ENCODE assay signal across 12 mouse cellular contexts in genomic region chr10:81461673-81462414, GRCm38 (mm10). TPM values are rescaled to one million over a fixed set of nuclear protein-coding genes. Genes with fewer than 3 reads are reported as not detected.
DNase-seq lines count a peak whose midpoint lies in the region; ATAC-seq and TF ChIP-seq lines count a peak whose summit lies in the region.
"Had no signal": no experiment of that assay in that cellular context is flagged by ENCODE, and none has a peak within 500 bp of the region (broad histone marks: within the 10 kb centered on the region; RNA-seq: fewer than 3 reads in every experiment).

No protein-coding gene starts in this region.

- H3K9ac ChIP-seq in lung, postnatal 0 days (replicated peaks; ENCODE audit: low read depth) = no peak overlapping the region
- no peak overlapping the region for H3K9ac ChIP-seq in intestine, embryonic 15.5 days
- H3K9ac ChIP-seq in stomach, embryonic 15.5 days = no peak overlapping the region
- H3K9ac ChIP-seq: forebrain, embryonic 12.5 days had no signal

- TF ChIP-seq POLR2A in lung, adult 2 months (IDR thresholded peaks at IDR 0.05; ENCODE audit: borderline replicate concordance, extremely low read depth, low read depth, low read length) = no peak

- H3K4me3 ChIP-seq in lung, postnatal 0 days (ENCODE audit: low read depth, low read length) = 0 out of 2 replicates have a peak overlapping the region, but pooled peaks have one; percentile 5
- H3K4me3 ChIP-seq in lung, adult 2 months (replicated peaks; ENCODE audit: extremely low read depth, low read depth, low read length) = no peak overlapping the region
- H3K4me3 ChIP-seq in intestine, embryonic 15.5 days (replicated peaks) = no peak overlapping the region
- H3K4me3 ChIP-seq in stomach, embryonic 15.5 days (replicated peaks) = 0 out of 2 replicates have a peak overlapping the region, but pooled peaks have one; percentile 3
- H3K4me3 ChIP-seq: forebrain, embryonic 12.5 days had no signal

- TF ChIP-seq CTCF in lung, postnatal 0 days (IDR thresholded peaks at IDR 0.05) = no peak
- TF ChIP-seq CTCF in lung, adult 2 months (IDR thresholded peaks at IDR 0.05; ENCODE audit: insufficient read depth, low read length) = no peak

- TF ChIP-seq EP300 in lung, postnatal 0 days (IDR thresholded peaks at IDR 0.05) = no peak

- H3K4me2 ChIP-seq in lung, postnatal 0 days (replicated peaks; ENCODE audit: low read depth, low read length) = peak overlapping the region; percentile 30; the same call in 1 of the 2 replicates
- peak overlapping the region; percentile 52 for H3K4me2 ChIP-seq in intestine, embryonic 15.5 days (replicated peaks)
- H3K4me2 ChIP-seq in stomach, embryonic 15.5 days = peak overlapping the region; percentile 31
- H3K4me2 ChIP-seq: forebrain, embryonic 12.5 days had no signal

- H3K4me1 ChIP-seq in lung, postnatal 0 days (ENCODE audit: insufficient read depth, low read depth, low read length) = no peaks in the 10 kb centered on the region
- no peaks in the 10 kb centered on the region; the same call in 1 of the 2 replicates for H3K4me1 ChIP-seq in lung, adult 2 months (ENCODE audit: control insufficient read depth, insufficient read depth, low read length)
- H3K4me1 ChIP-seq in intestine, embryonic 15.5 days (replicated peaks) = peaks cover 7% of the 10 kb centered on the region; the same call in 1 of the 2 replicates
- peaks cover 16% of the 10 kb centered on the region; the same call in 1 of the 2 replicates for H3K4me1 ChIP-seq in stomach, embryonic 15.5 days

- 7% methylated on average over 16 of the region's 16 CpGs for WGBS in lung, postnatal 0 days
- 9% methylated on average over 16 of the region's 16 CpGs for WGBS in lung, adult 2 months
- WGBS in intestine, embryonic 15.5 days = 6% methylated on average over 16 of the region's 16 CpGs
- 4% methylated on average over 16 of the region's 16 CpGs for WGBS in stomach, embryonic 15.5 days

- DNase-seq in cerebellum, postnatal 14 days = peak; percentile 10 to 27
- no peak for DNase-seq in cerebellum, adult 18-20 months
- DNase-seq in lung, postnatal 0 days (ENCODE audit: low spot score) = no peak
- DNase-seq in lung, adult 2 months = no peak
- no peak for DNase-seq in frontal cortex, postnatal 25 days (ENCODE audit: low spot score in 2 of 2)
- DNase-seq: cerebellum, adult 8-10 months; heart, postnatal 10 days had no signal

- no peaks in the 10 kb centered on the region for H3K9me3 ChIP-seq in lung, postnatal 0 days (ENCODE audit: low read length)
- H3K9me3 ChIP-seq in intestine, embryonic 15.5 days = no peaks in the 10 kb centered on the region
- no peaks in the 10 kb centered on the region for H3K9me3 ChIP-seq in stomach, embryonic 15.5 days
- H3K9me3 ChIP-seq: forebrain, embryonic 12.5 days had no signal

- peaks cover 24% of the 10 kb centered on the region for H3K27me3 ChIP-seq in lung, postnatal 0 days (replicated peaks; ENCODE audit: insufficient read depth, low read length)
- peaks cover 85% of the 10 kb centered on the region for H3K27me3 ChIP-seq in intestine, embryonic 15.5 days (replicated peaks)
- peaks cover 90% of the 10 kb centered on the region for H3K27me3 ChIP-seq in stomach, embryonic 15.5 days (replicated peaks)

- no peak overlapping the region for H3K27ac ChIP-seq in lung, postnatal 0 days (ENCODE audit: low read length)
- no peak overlapping the region for H3K27ac ChIP-seq in intestine, embryonic 15.5 days
- H3K27ac ChIP-seq in stomach, embryonic 15.5 days = no peak overlapping the region
- H3K27ac ChIP-seq: forebrain, embryonic 12.5 days had no signal

- H3K36me3 ChIP-seq in lung, postnatal 0 days (ENCODE audit: insufficient read depth, low read length) = no peaks in the 10 kb centered on the region
- no peaks in the 10 kb centered on the region for H3K36me3 ChIP-seq in intestine, embryonic 15.5 days
- no peaks in the 10 kb centered on the region for H3K36me3 ChIP-seq in stomach, embryonic 15.5 days

- ATAC-seq in lung, postnatal 0 days = no peak
- no peak for ATAC-seq in intestine, embryonic 15.5 days
- no peak for ATAC-seq in stomach, embryonic 15.5 days (ENCODE audit: insufficient read depth, low FRiP score, low read depth)
- ATAC-seq in monocyte, adult 5-6 weeks (replicated peaks; ENCODE audit: insufficient number of reproducible peaks, low FRiP score, low TSS enrichment, poor library complexity, severe bottlenecking) = no peak

RNA-seq across cellular contexts. Expression of gene Nfic, which starts 6.4 kb away (rescaled TPM):
- polyA plus RNA-seq in lung, postnatal 0 days (2015; fragmentation: Nextera tagmentation; extraction: Ambion mirVana) = 73.6 and 83.9 TPM in 2 replicates
- polyA plus RNA-seq in lung, adult 2 months (2012; rRNA removed) = 89.6 and 103 TPM in 2 replicates
- polyA plus RNA-seq in intestine, embryonic 15.5 days (2015; fragmentation: Nextera tagmentation; extraction: Ambion mirVana) = 52.8 and 56.0 TPM in 2 replicates
- polyA plus RNA-seq in stomach, embryonic 15.5 days (2015; fragmentation: Nextera tagmentation; extraction: Ambion mirVana) = 65.5 and 78.2 TPM in 2 replicates
- total RNA-seq in monocyte, adult 5-6 weeks (2017) = 4.1 to 7.6 TPM (median 5.1 TPM) in 3 replicates

RNA-seq across cellular contexts. Expression of gene Celf5, which starts 20.7 kb away (rescaled TPM):
- 0.08 and 0.11 TPM in 2 replicates for polyA plus RNA-seq in lung, postnatal 0 days (2015; fragmentation: Nextera tagmentation; extraction: Ambion mirVana)
- 0.92 and 1.1 TPM in 2 replicates for polyA plus RNA-seq in lung, adult 2 months (2012; rRNA removed)
- polyA plus RNA-seq in intestine, embryonic 15.5 days (2015; fragmentation: Nextera tagmentation; extraction: Ambion mirVana) = 1.7 TPM in 2 replicates
- 1.7 and 1.8 TPM in 2 replicates for polyA plus RNA-seq in stomach, embryonic 15.5 days (2015; fragmentation: Nextera tagmentation; extraction: Ambion mirVana)
- 0.32 TPM in 1 of 3 replicates, not detected in the others for total RNA-seq in monocyte, adult 5-6 weeks (2017)
- total RNA-seq: megakaryocyte-erythroid progenitor cell, adult 5-6 weeks had no signal

RNA-seq across cellular contexts. Expression of gene Ncln, which starts 34.3 kb away (rescaled TPM):
- 40.7 and 46.7 TPM in 2 replicates for polyA plus RNA-seq in lung, postnatal 0 days (2015; fragmentation: Nextera tagmentation; extraction: Ambion mirVana)
- 197 and 203 TPM in 2 replicates for polyA plus RNA-seq in lung, adult 2 months (2012; rRNA removed)
- polyA plus RNA-seq in intestine, embryonic 15.5 days (2015; fragmentation: Nextera tagmentation; extraction: Ambion mirVana) = 98.5 and 118 TPM in 2 replicates
- 83.9 and 93.7 TPM in 2 replicates for polyA plus RNA-seq in stomach, embryonic 15.5 days (2015; fragmentation: Nextera tagmentation; extraction: Ambion mirVana)
- total RNA-seq in monocyte, adult 5-6 weeks (2017) = 42.6 to 86.4 TPM (median 79.6 TPM) in 3 replicates

RNA-seq across cellular contexts. Expression of gene S1pr4, which starts 38.1 kb away (rescaled TPM):
- 19.0 and 19.3 TPM in 2 replicates for polyA plus RNA-seq in lung, postnatal 0 days (2015; fragmentation: Nextera tagmentation; extraction: Ambion mirVana)
- polyA plus RNA-seq in lung, adult 2 months (2012; rRNA removed) = 40.3 and 47.5 TPM in 2 replicates
- 1.0 and 1.1 TPM in 2 replicates for polyA plus RNA-seq in intestine, embryonic 15.5 days (2015; fragmentation: Nextera tagmentation; extraction: Ambion mirVana)
- 1.4 and 1.6 TPM in 2 replicates for polyA plus RNA-seq in stomach, embryonic 15.5 days (2015; fragmentation: Nextera tagmentation; extraction: Ambion mirVana)
- 20.5 to 50.8 TPM (median 33.5 TPM) in 3 replicates for total RNA-seq in monocyte, adult 5-6 weeks (2017)

Comparison
In these comparisons a context has a peak if more than half of its experiments do, and no peak if none do; other contexts are left out.
1. DNase-seq: peak in cerebellum, postnatal 14 days (2 of 2); none in cerebellum, adult 18-20 months (0 of 2), lung, postnatal 0 days (single experiment), lung, adult 2 months (single experiment) and frontal cortex, postnatal 25 days (0 of 2).
2. H3K4me3 ChIP-seq: peak in lung, postnatal 0 days (single experiment) and stomach, embryonic 15.5 days (single experiment); none in lung, adult 2 months (single experiment) and intestine, embryonic 15.5 days (single experiment).
3. Peak in every context shown above with its lines, with median percentiles within 50 percentile points of each other: H3K4me2 ChIP-seq.